Mouse (Mus musculus) urinary bladder, adult 2 months (tissue): ENCODE measurements around the gene Cd6. TPM values are rescaled to one million over a fixed set of nuclear protein-coding genes. Genes with fewer than 3 reads are reported as not detected.

ENCODE experiments used
- polyA plus RNA-seq: library from polyadenylated mRNA; depleted of rRNA; stranded (reverse); fragments of >200 nt; gene quantifications from 2 replicates; pipeline ENCODE4 v1.2.3, GENCODE M21; 2012; rRNA removed

Cd6 gene
- polyA plus RNA-seq, 1 experiment = 0.39 TPM

Other genes with a start within 250 kb of the Cd6 start
- gene Ddb1, start 224.7 kb downstream of the Cd6 start, polyA plus RNA-seq = 149 and 160 TPM in 2 replicates
- 11.1 and 11.9 TPM in 2 replicates for gene Tkfc, start 224.4 kb downstream of the Cd6 start, polyA plus RNA-seq
- 0.07 and 0.12 TPM in 2 replicates for gene Vwce, start 195.8 kb downstream of the Cd6 start, polyA plus RNA-seq
- gene Pga5, start 152.0 kb downstream of the Cd6 start, polyA plus RNA-seq = 0.08 TPM in 1 of 2 replicates, not detected in the other
- 14.5 and 17.5 TPM in 2 replicates for gene Vps37c, start 141.3 kb downstream of the Cd6 start, polyA plus RNA-seq
- 0.50 and 0.65 TPM in 2 replicates for gene Cd5, start 91.1 kb downstream of the Cd6 start, polyA plus RNA-seq
- 0.99 and 1.7 TPM in 2 replicates for gene Slc15a3, start 9.7 kb upstream of the Cd6 start, polyA plus RNA-seq
- gene Tmem132a, start 39.9 kb upstream of the Cd6 start, polyA plus RNA-seq = 14.7 and 16.5 TPM in 2 replicates
- gene Tmem109, start 51.9 kb upstream of the Cd6 start, polyA plus RNA-seq = 132 and 133 TPM in 2 replicates
- gene Prpf19, start 65.2 kb upstream of the Cd6 start, polyA plus RNA-seq = 102 and 133 TPM in 2 replicates
- gene Zp1, start 90.6 kb upstream of the Cd6 start, polyA plus RNA-seq = 0.56 and 1.4 TPM in 2 replicates
- 0.06 TPM in 2 replicates for gene Ptgdr2, start 107.1 kb upstream of the Cd6 start, polyA plus RNA-seq
- gene Ccdc86, start 119.2 kb upstream of the Cd6 start, polyA plus RNA-seq = 7.3 and 7.9 TPM in 2 replicates
- 0.06 TPM in 1 of 2 replicates, not detected in the other for gene Ms4a10, start 144.6 kb upstream of the Cd6 start, polyA plus RNA-seq
- not detected in 2 replicates for gene Ms4a15, start 163.2 kb upstream of the Cd6 start, polyA plus RNA-seq
- gene Ms4a18, start 188.0 kb upstream of the Cd6 start, polyA plus RNA-seq = not detected in 2 replicates